Mouse (Mus musculus) liver, embryonic 14.5 days (tissue): ENCODE data around the gene Wdr86. TPM values are rescaled to one million over a fixed set of nuclear protein-coding genes. Genes with fewer than 3 reads are reported as not detected.

Experiments
- ATAC-seq: fragments of 200-750 bp; cut with Nextera tagmentation; 2 replicates; pipeline ENCODE4 v1.8.0; 2017; ENCODE audit warnings: moderate number of reproducible peaks, mild to moderate bottlenecking, moderate library complexity; ENCODE audit not compliant: insufficient read depth
- DNase-seq, 3 experiments: peaks; one replicate each; pipeline ENCODE4 v3.0.0-alpha.2; 2012 to 2013; ENCODE audit warnings: low read depth in 3 of 3, low spot score in 3 of 3
- H3K27ac ChIP-seq: fragments of 300-500 bp; sonication (generic); 2 replicates; pipeline ENCODE4 v1.5.1; 2014; ENCODE audit warnings: moderate library complexity, mild to moderate bottlenecking, control low read depth, inconsistent platforms
- H3K27me3 ChIP-seq: fragments of 300-500 bp; sonication (generic); 2 replicates; pipeline ENCODE4 v1.6.1; 2014; ENCODE audit warnings: mild to moderate bottlenecking, low read length, moderate library complexity; ENCODE audit not compliant: control insufficient read depth, insufficient read depth
- H3K36me3 ChIP-seq: fragments of 300-500 bp; sonication (generic); replicated peaks from 2 replicates; pipeline ENCODE4 v1.6.1; 2014; ENCODE audit warnings: low read depth; ENCODE audit not compliant: control insufficient read depth, insufficient read depth
- H3K4me1 ChIP-seq, 2 experiments: fragments of 200-500 bp in 1 of 2; fragments of 300-500 bp in 1 of 2; sonication (generic) in 1 of 2; replicated peaks; 2 replicates each; pipeline ENCODE4 v1.6.1; 2012 to 2014; ENCODE audit warnings: antibody characterized with exemption in 1 of 2, inconsistent platforms in 1 of 2, low read length in 1 of 2; ENCODE audit not compliant: control insufficient read depth in 2 of 2, insufficient read depth in 2 of 2
- H3K4me2 ChIP-seq: fragments of 300-500 bp; sonication (generic); 2 replicates; pipeline ENCODE4 v1.6.1; 2014; ENCODE audit warnings: low read depth, mild to moderate bottlenecking, control low read depth, moderate library complexity
- H3K4me3 ChIP-seq, 2 experiments: fragments of 200-500 bp in 1 of 2; fragments of 300-500 bp in 1 of 2; sonication (generic) in 1 of 2; 2 replicates each; pipeline ENCODE4 v1.5.1; 2012 to 2014; ENCODE audit warnings: low read depth in 2 of 2, low read length in 2 of 2, mild to moderate bottlenecking in 2 of 2, control low read depth in 1 of 2, inconsistent platforms in 1 of 2, moderate library complexity in 1 of 2; ENCODE audit not compliant: insufficient read depth in 1 of 2
- H3K9ac ChIP-seq: fragments of 300-500 bp; sonication (generic); replicated peaks from 2 replicates; pipeline ENCODE4 v1.6.1; 2014; ENCODE audit warnings: mild to moderate bottlenecking, control low read depth, moderate library complexity
- H3K9me3 ChIP-seq: fragments of 300-500 bp; sonication (generic); 2 replicates; pipeline ENCODE4 v1.6.1; 2016; ENCODE audit warnings: low read length, mixed read lengths; ENCODE audit not compliant: control insufficient read depth
- CTCF ChIP-seq: IDR thresholded peaks from 2 replicates; pipeline ENCODE4 v1.5.1; 2016; ENCODE audit warnings: antibody characterized with exemption, low read depth, control low read depth
- EP300 ChIP-seq: IDR thresholded peaks from 2 replicates; pipeline ENCODE4 v1.6.1; 2016; ENCODE audit warnings: antibody characterized with exemption, low read depth
- WGBS: fragments of 180-500 bp; shearing (Covaris S2); extraction: QIAGEN DNeasy Blood & Tissue Kit; methylation state at CpG from one replicate; pipeline ENCODE4 v1.1.7; 2014; ENCODE audit not compliant: insufficient replicate concordance; 5-methylcytosine and 5-hydroxymethylcytosine counted together
- polyA plus RNA-seq, 2 experiments: library from polyadenylated mRNA; depleted of rRNA in 1 of 2; stranded (reverse) in 1 of 2; unstranded in 1 of 2; fragments of >200 nt; fragmentation: Nextera tagmentation in 1 of 2; extraction: Ambion mirVana in 1 of 2; gene quantifications; 2 replicates each; pipeline versions ENCODE4 v1.2.1 to v1.2.3; 2012 to 2014

Wdr86 gene
- polyA plus RNA-seq, 2 experiments, result 1.1 to 1.4 TPM

GRCm38 (mm10) chr5:24733771-24734426 is 3.4 kb upstream of the Wdr86 start:
- peak overlapping the region; percentile 8; the same call in 1 of the 2 replicates for H3K4me2 ChIP-seq
- H3K9ac ChIP-seq, result no peak overlapping the region
- H3K27me3 ChIP-seq, result peaks cover 33% of the 10 kb centered on the region
- H3K4me1 ChIP-seq, result peaks cover 3 to 17% of the 10 kb centered on the region in 2 experiments; a peak in 2 of 4 replicates
- ATAC-seq, result no peak
- WGBS, result 22% methylated on average over 7 of the region's 7 CpGs
- H3K9me3 ChIP-seq, result no peaks in the 10 kb centered on the region
- no peak overlapping the region for H3K4me3 ChIP-seq
- DNase-seq, result no peak
- TF ChIP-seq CTCF (no peak), EP300 (peak; percentile 46)
- H3K27ac ChIP-seq, result no peak overlapping the region
- H3K36me3 ChIP-seq, result no peaks in the 10 kb centered on the region

GRCm38 (mm10) chr5:24733134-24733533 is 2.6 kb upstream of the Wdr86 start:
- ATAC-seq (no peak), DNase-seq (no peak)
- Histone ChIP-seq H3K27me3 (peaks cover 33% of the 10 kb centered on the region), H3K36me3 (no peaks in the 10 kb centered on the region), H3K4me2 (no peak overlapping the region; the same call in 1 of the 2 replicates), H3K9ac (no peak overlapping the region), H3K27ac (no peak overlapping the region), H3K4me3 (no peak overlapping the region), H3K4me1 (peaks cover 3 to 10% of the 10 kb centered on the region in 2 experiments; a peak in 2 of 4 replicates), H3K9me3 (no peaks in the 10 kb centered on the region)
- TF ChIP-seq EP300 (no peak), CTCF (no peak)
- 40% methylated on average over 8 of the region's 8 CpGs for WGBS

GRCm38 (mm10) chr5:24730986-24731385 is 459 bp upstream of the Wdr86 start:
- TF ChIP-seq EP300 (no peak), CTCF (no peak)
- Histone ChIP-seq H3K4me2 (peak overlapping the region; percentile 50), H3K9me3 (no peaks in the 10 kb centered on the region), H3K4me3 (peak overlapping the region; percentile 35 to 39; a peak in 2 of 4 replicates), H3K9ac (no peak overlapping the region), H3K4me1 (peaks cover 3 to 9% of the 10 kb centered on the region in 2 experiments; a peak in 2 of 4 replicates), H3K27ac (no peak overlapping the region), H3K36me3 (no peaks in the 10 kb centered on the region), H3K27me3 (peaks cover 33% of the 10 kb centered on the region)
- no peak for DNase-seq
- WGBS, result 5% methylated on average over 15 of the region's 15 CpGs
- no peak for ATAC-seq

GRCm38 (mm10) chr5:24729797-24730487 is 585 bp downstream of the Wdr86 start:
- Histone ChIP-seq H3K4me3 (peak overlapping the region; percentile 35 to 39), H3K9me3 (no peaks in the 10 kb centered on the region), H3K27ac (no peak overlapping the region), H3K36me3 (no peaks in the 10 kb centered on the region), H3K4me2 (peak overlapping the region; percentile 50), H3K4me1 (peaks cover 3 to 9% of the 10 kb centered on the region in 2 experiments; a peak in 2 of 4 replicates), H3K27me3 (peaks cover 33% of the 10 kb centered on the region), H3K9ac (no peak overlapping the region)
- DNase-seq (no peak), ATAC-seq (no peak)
- TF ChIP-seq CTCF, result no peak
- no peak for TF ChIP-seq EP300
- WGBS, result 5% methylated on average over 47 of the region's 49 CpGs
